Mouse (Mus musculus) brain, embryonic 14.5 days (tissue): Measurements from ENCODE around the gene Dlx6.

Experiments
- CTCF ChIP-seq: fragments of 200-500 bp; IDR thresholded peaks from 2 replicates; pipeline ENCODE4 v1.5.1; 2012; ENCODE audit warnings: inconsistent platforms, mild to moderate bottlenecking, moderate library complexity, borderline replicate concordance; ENCODE audit not compliant: insufficient read depth, insufficient read length; ENCODE audit errors: extremely low read depth
- POLR2A ChIP-seq: fragments of 200-500 bp; IDR thresholded peaks from 2 replicates; pipeline ENCODE4 v1.6.1; 2012; ENCODE audit warnings: mild to moderate bottlenecking, inconsistent platforms, borderline replicate concordance; ENCODE audit not compliant: poor library complexity, insufficient read depth, insufficient read length, severe bottlenecking; ENCODE audit errors: extremely low read depth

- no peak for TF ChIP-seq CTCF
- no peak for TF ChIP-seq POLR2A
Observed at GRCm38 (mm10) chr6:6877981-6878840, 15.1 kb downstream of the Dlx6 start.
